Mouse (Mus musculus): Measurements from ENCODE around the gene Arsg.

DNA sequence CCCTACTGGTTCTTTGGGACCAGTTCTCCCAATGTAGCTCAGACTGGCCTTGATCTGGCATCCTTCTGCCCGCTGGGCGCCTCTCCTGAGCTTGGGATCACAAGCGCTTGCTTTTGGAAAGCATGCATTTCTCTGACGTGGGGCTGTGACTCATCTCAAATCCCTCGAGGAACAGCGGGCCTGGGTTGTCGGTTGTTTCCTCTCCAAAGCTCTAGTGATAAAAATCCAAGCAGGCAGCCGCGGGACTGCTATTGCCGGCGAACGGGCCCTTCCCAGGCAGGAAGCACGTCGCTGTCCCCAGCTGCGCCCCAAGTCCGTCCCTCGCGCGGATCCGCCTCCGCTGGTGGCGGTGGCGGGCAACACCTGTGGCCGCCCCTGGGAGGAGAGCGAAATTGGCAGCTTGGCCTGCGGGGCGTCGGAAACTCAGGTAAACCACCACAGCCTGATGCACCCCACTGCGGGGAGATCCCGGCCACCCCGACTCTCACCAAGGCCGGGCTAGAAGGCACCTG, 33.3 kb upstream of the Arsg start:
- TF ChIP-seq E2F4 (IDR thresholded peaks at IDR 0.05; ENCODE audit: insufficient replicate concordance, low read depth, low read length) (no peak), POLR2A (IDR thresholded peaks at IDR 0.05; ENCODE audit: low read depth, low read length) (peak; percentile 64; the same call in 1 of the 2 replicates), ZNF384 (IDR thresholded peaks at IDR 0.05; ENCODE audit: low read depth, low read length) (no peak), CTCF (conservative IDR thresholded peaks at IDR 0.05 in 1 of 2, IDR thresholded peaks at IDR 0.05 in 1 of 2; ENCODE audit: low read depth in 2 of 2, low read length in 2 of 2) (0 out of 4 replicates have a peak, but pooled peaks of 1 of the 2 experiments have one; percentile 14), EP300 (IDR thresholded peaks at IDR 0.05; ENCODE audit: low read length) (peak; percentile 5; the same call in 1 of the 2 replicates), BHLHE40 (IDR thresholded peaks at IDR 0.05; ENCODE audit: low read depth, low read length) (peak; percentile 20; the same call in 1 of the 2 replicates), CHD2 (IDR thresholded peaks at IDR 0.05; ENCODE audit: low read length) (no peak), USF2 (conservative IDR thresholded peaks at IDR 0.05; ENCODE audit: low read depth, low read length) (no peak), KAT2A (IDR thresholded peaks at IDR 0.05; ENCODE audit: insufficient replicate concordance, low read length) (0 out of 2 replicates have a peak, but pooled peaks have one; percentile 54), SMC3 (IDR thresholded peaks at IDR 0.05; ENCODE audit: low read depth, low read length) (peak; percentile 29), ETS1 (conservative IDR thresholded peaks at IDR 0.05; ENCODE audit: low read depth, low read length) (peak; percentile 39; the same call in 1 of the 2 replicates)

Measured in CH12.LX (cell line).